Mouse (Mus musculus) ES-CJ7 (cell line): ENCODE measurements around the gene Fcna.

ENCODE experiments used
- DNase-seq: peaks from one replicate; pipeline ENCODE4 v3.0.0; 2011; ENCODE audit warnings: low read depth, low spot score

Fcna gene

GRCm38 (mm10) chr2:25627811-25628210 is at the start of gene Fcna:
Gene Fcna (minus strand): TSS chr2:25628030.
- no peak for DNase-seq

GRCm38 (mm10) chr2:25676486-25676885 is 48.7 kb upstream of the Fcna start, which contains the start of gene Lcn6:
Gene Lcn6 (plus strand): TSS chr2:25676786.
- no peak for DNase-seq

- DNase-seq, result no peak
Measured at GRCm38 (mm10) chr2:25666516-25666915, 38.7 kb upstream of the Fcna start.

- DNase-seq, result no peak
Measured at GRCm38 (mm10) chr2:25664125-25664524, 36.3 kb upstream of the Fcna start.

- peak; percentile 37 for DNase-seq
Measured at GRCm38 (mm10) chr2:25663511-25663910, 35.7 kb upstream of the Fcna start.

GRCm38 (mm10) chr2:25661245-25661970 is 33.6 kb upstream of the Fcna start:
- DNase-seq, result no peak

GRCm38 (mm10) chr2:25660279-25660678 is 32.4 kb upstream of the Fcna start:
- DNase-seq, result no peak

- no peak for DNase-seq
Measured at GRCm38 (mm10) chr2:25657652-25658051, 29.8 kb upstream of the Fcna start, which contains the start of gene Lcn5. Gene Lcn5 (plus strand): TSS chr2:25657952.

- no peak for DNase-seq
Measured at GRCm38 (mm10) chr2:25657246-25657645, 29.4 kb upstream of the Fcna start.

GRCm38 (mm10) chr2:25656691-25657090 is 28.9 kb upstream of the Fcna start:
- no peak for DNase-seq

- DNase-seq, result no peak
Measured at GRCm38 (mm10) chr2:25654502-25654901, 26.7 kb upstream of the Fcna start.

- no peak for DNase-seq
Measured at GRCm38 (mm10) chr2:25652902-25653301, 25.1 kb upstream of the Fcna start, which contains the start of gene Lcn8. Gene Lcn8 (plus strand): TSS chr2:25653120.

- DNase-seq, result peak; percentile 52
Measured at GRCm38 (mm10) chr2:25639890-25640289, 12.1 kb upstream of the Fcna start.

GRCm38 (mm10) chr2:25634046-25634445 is 6.2 kb upstream of the Fcna start:
- no peak for DNase-seq

- DNase-seq, result no peak
Measured at GRCm38 (mm10) chr2:25633616-25634015, 5.8 kb upstream of the Fcna start.

- no peak for DNase-seq
Measured at GRCm38 (mm10) chr2:25628738-25629137, 908 bp upstream of the Fcna start.

GRCm38 (mm10) chr2:25625986-25626385 is 1.8 kb downstream of the Fcna start:
- no peak for DNase-seq

GRCm38 (mm10) chr2:25621229-25622200 is 6.3 kb downstream of the Fcna start, which contains the start of gene Tmem141:
Gene Tmem141 (minus strand): TSS chr2:25622005.
- peak; percentile 92 for DNase-seq

- no peak for DNase-seq
Measured at GRCm38 (mm10) chr2:25620852-25621228, 7.0 kb downstream of the Fcna start.

- DNase-seq, result no peak
Measured at GRCm38 (mm10) chr2:25620386-25620785, 7.4 kb downstream of the Fcna start.

GRCm38 (mm10) chr2:25617578-25617977 is 10.3 kb downstream of the Fcna start, which contains the start of gene Ccdc183:
Gene Ccdc183 (minus strand): TSS chr2:25617678.
- DNase-seq, result no peak

GRCm38 (mm10) chr2:25616398-25616797 is 11.4 kb downstream of the Fcna start:
- DNase-seq, result no peak
